Mouse (Mus musculus) heart, adult 2 months (tissue): ENCODE measurements at regions not wholly inside any gene's neighbourhood (a gene's known extent, or its start where the extent isn't known, plus 50 kb on each side); places are given as distances from the start of the nearest gene placed in this dataset.

Experiments used
- CTCF ChIP-seq: fragments of 200-600 bp; IDR thresholded peaks from 2 replicates; pipeline ENCODE4 v1.8.1; 2022; ENCODE audit warnings: antibody characterized with exemption, mild to moderate bottlenecking, moderate library complexity
- EP300 ChIP-seq: fragments of 200-500 bp; IDR thresholded peaks from 2 replicates; pipeline ENCODE4 v1.6.1; 2011; ENCODE audit warnings: low read depth, low read length, control low read depth; ENCODE audit not compliant: insufficient read depth
- POLR2A ChIP-seq: fragments of 200-500 bp; IDR thresholded peaks from 2 replicates; pipeline ENCODE4 v1.6.1; 2011; ENCODE audit warnings: mild to moderate bottlenecking, low read depth, low read length, control low read depth; ENCODE audit not compliant: insufficient read depth

GRCm38 (mm10) chr8:49236822-49237071 lies 393.0 kb upstream of the Tenm3 start:
- TF ChIP-seq POLR2A, result no peak
- no peak for TF ChIP-seq CTCF
- TF ChIP-seq EP300, result no peak
